Mouse (Mus musculus) lung, postnatal 0 days (tissue): ENCODE results near the gene Tprg.
A peak's percentile ranks its signal among the peaks of the same experiment; 100 is the strongest.

Source experiments
- CTCF ChIP-seq: IDR thresholded peaks from 2 replicates; pipeline ENCODE4 v1.5.1; 2016; ENCODE audit warnings: antibody characterized with exemption, mild to moderate bottlenecking
- EP300 ChIP-seq: IDR thresholded peaks from 2 replicates; pipeline ENCODE4 v1.6.1; 2016; ENCODE audit warnings: antibody characterized with exemption, mild to moderate bottlenecking, control low read depth

GRCm38 (mm10) chr16:25417875-25418630 is 131.4 kb downstream of the Tprg start:
- no peak for TF ChIP-seq CTCF
- peak; percentile 97 for TF ChIP-seq EP300
